Mouse (Mus musculus) urinary bladder, postnatal 36 days (tissue): ENCODE measurements around the gene Epb41l2.

Source experiments
- DNase-seq, 2 experiments: peaks; one replicate each; pipeline ENCODE4 v3.0.0; 2022; ENCODE audit warnings: low spot score in 2 of 2, mixed read lengths in 1 of 2

Epb41l2 gene

GRCm38 (mm10) chr10:25399016-25399415, 39.4 kb downstream of the Epb41l2 start:
- DNase-seq = no peak

- DNase-seq = peak in 1 of 2 experiments; percentile 9
Measured at GRCm38 (mm10) chr10:25400076-25400475, 40.5 kb downstream of the Epb41l2 start.

GRCm38 (mm10) chr10:25400646-25401045, 41.0 kb downstream of the Epb41l2 start:
- no peak for DNase-seq

GRCm38 (mm10) chr10:25401356-25401755, 41.8 kb downstream of the Epb41l2 start:
- no peak for DNase-seq

GRCm38 (mm10) chr10:25402886-25403285, 43.3 kb downstream of the Epb41l2 start:
- no peak for DNase-seq

- DNase-seq = no peak
Measured at GRCm38 (mm10) chr10:25403813-25404701, 44.5 kb downstream of the Epb41l2 start.

GRCm38 (mm10) chr10:25404702-25405098, 45.1 kb downstream of the Epb41l2 start:
- no peak for DNase-seq

- DNase-seq = no peak
Measured at GRCm38 (mm10) chr10:25405551-25405950, 46.0 kb downstream of the Epb41l2 start.

GRCm38 (mm10) chr10:25406695-25407094, 47.1 kb downstream of the Epb41l2 start:
- DNase-seq = no peak

GRCm38 (mm10) chr10:25408136-25408650, 48.6 kb downstream of the Epb41l2 start:
- DNase-seq = no peak

- no peak for DNase-seq
Measured at GRCm38 (mm10) chr10:25411836-25412373, 52.3 kb downstream of the Epb41l2 start.

- no peak for DNase-seq
Measured at GRCm38 (mm10) chr10:25415188-25415717, 55.7 kb downstream of the Epb41l2 start.

GRCm38 (mm10) chr10:25416696-25417095, 57.1 kb downstream of the Epb41l2 start:
- no peak for DNase-seq

GRCm38 (mm10) chr10:25426058-25426457, 66.5 kb downstream of the Epb41l2 start:
- peak in 1 of 2 experiments; percentile 40 for DNase-seq

- no peak for DNase-seq
Measured at GRCm38 (mm10) chr10:25426814-25427213, 67.2 kb downstream of the Epb41l2 start.

- no peak for DNase-seq
Measured at GRCm38 (mm10) chr10:25427523-25427922, 67.9 kb downstream of the Epb41l2 start.

GRCm38 (mm10) chr10:25428658-25429057, 69.1 kb downstream of the Epb41l2 start:
- no peak for DNase-seq

GRCm38 (mm10) chr10:25429346-25429745, 69.7 kb downstream of the Epb41l2 start:
- no peak for DNase-seq

- DNase-seq = peak in 1 of 2 experiments; percentile 47
Measured at GRCm38 (mm10) chr10:25430862-25431261, 71.3 kb downstream of the Epb41l2 start.

- peak in 1 of 2 experiments; percentile 42 for DNase-seq
Measured at GRCm38 (mm10) chr10:25432351-25432750, 72.8 kb downstream of the Epb41l2 start.

- no peak for DNase-seq
Measured at GRCm38 (mm10) chr10:25432938-25433337, 73.3 kb downstream of the Epb41l2 start.

GRCm38 (mm10) chr10:25433524-25433923, 73.9 kb downstream of the Epb41l2 start:
- no peak for DNase-seq
